Mouse (Mus musculus): ENCODE data around the gene Fgr. TPM values are rescaled to one million over a fixed set of nuclear protein-coding genes. Genes with fewer than 3 reads are reported as not detected.

The Fgr gene
- polyA plus RNA-seq, 1 experiment from 2014 or later, result 2.4 TPM

DNA sequence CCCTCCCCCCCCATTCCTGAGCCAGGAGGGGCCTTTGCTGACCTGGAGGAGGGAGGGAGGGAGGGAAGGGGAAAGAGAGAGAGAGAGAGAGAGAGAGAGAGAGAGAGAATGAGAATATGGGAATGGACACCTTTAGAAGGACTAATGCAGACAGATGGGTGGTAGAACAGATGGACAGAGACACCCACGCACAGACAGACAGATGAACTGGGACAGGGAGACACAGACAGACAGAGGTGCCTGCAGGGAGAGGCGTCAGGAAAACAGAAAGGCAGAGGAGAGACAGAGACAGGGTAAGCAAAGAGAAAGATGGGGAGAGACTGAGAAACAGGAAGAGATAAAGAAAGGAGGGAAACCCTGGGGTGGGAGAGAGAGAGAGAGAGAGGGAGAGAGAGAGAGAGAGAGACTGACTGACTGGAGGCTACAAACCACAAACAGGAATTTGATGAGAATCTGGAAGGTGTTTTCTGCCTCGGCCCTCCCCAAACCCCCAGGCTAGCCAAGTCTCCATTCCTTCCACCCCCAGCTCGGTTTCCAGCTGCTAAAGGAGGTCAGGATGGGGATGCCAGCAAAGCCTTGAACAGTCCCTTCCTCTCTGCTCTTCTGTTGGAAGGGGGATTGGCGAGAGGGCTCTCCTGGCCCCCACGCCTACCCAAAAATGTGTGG, 43.8 kb downstream of the Fgr start:
- Histone ChIP-seq H3K27me3 (replicated peaks; ENCODE audit: control insufficient read depth, insufficient read depth, low read length) (no peaks in the 10 kb centered on the region), H3K4me2 (replicated peaks; ENCODE audit: low read depth) (no peak overlapping the region), H3K4me3 (ENCODE audit: low read depth, low read length) (no peak overlapping the region), H3K36me3 (ENCODE audit: control insufficient read depth, insufficient read depth) (peaks cover 4% of the 10 kb centered on the region; the same call in 1 of the 2 replicates), H3K4me1 (replicated peaks; ENCODE audit: control insufficient read depth, insufficient read depth, low read length) (peaks cover 11% of the 10 kb centered on the region), H3K9me3 (ENCODE audit: control insufficient read depth) (no peaks in the 10 kb centered on the region), H3K9ac (ENCODE audit: low read depth, low read length) (no peak overlapping the region), H3K27ac (ENCODE audit: low read depth, low read length) (no peak overlapping the region)
- 74% methylated on average over 6 of the region's 6 CpGs for WGBS
- no peak for ATAC-seq
- TF ChIP-seq CTCF (IDR thresholded peaks at IDR 0.05; ENCODE audit: low read depth), result no peak

DNA sequence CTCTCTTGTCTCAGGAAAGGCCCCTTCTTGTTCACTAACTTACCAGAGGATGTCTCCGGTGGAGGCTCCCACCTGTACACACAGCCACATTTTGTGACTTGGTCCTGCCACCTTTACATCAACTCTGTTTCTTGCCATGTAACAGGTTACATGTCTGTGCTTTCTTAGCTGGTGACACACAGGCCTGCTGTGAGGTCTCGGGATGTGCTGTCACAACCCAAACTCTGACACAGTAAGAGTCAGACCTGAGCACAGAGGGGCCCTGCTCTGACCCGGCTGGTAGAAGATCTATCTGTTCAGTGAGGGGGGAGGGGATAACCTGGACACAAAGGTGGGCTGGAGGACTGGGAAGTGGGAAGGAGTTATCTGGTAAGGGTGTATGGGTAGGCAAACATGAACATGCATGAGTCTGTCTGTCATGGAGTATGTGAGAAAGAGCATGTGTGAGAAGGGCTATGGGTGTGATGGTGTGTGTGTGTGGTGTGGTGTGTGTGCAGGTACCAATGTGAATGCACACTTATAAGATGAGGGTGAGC, 44.4 kb downstream of the Fgr start:
- Histone ChIP-seq H3K36me3 (ENCODE audit: control insufficient read depth, insufficient read depth) (peaks cover 5% of the 10 kb centered on the region; the same call in 1 of the 2 replicates), H3K4me1 (replicated peaks; ENCODE audit: control insufficient read depth, insufficient read depth, low read length) (peaks cover 11% of the 10 kb centered on the region; the same call in 1 of the 2 replicates), H3K27ac (ENCODE audit: low read depth, low read length) (no peak overlapping the region), H3K9ac (ENCODE audit: low read depth, low read length) (no peak overlapping the region), H3K27me3 (replicated peaks; ENCODE audit: control insufficient read depth, insufficient read depth, low read length) (no peaks in the 10 kb centered on the region), H3K9me3 (ENCODE audit: control insufficient read depth) (no peaks in the 10 kb centered on the region), H3K4me3 (ENCODE audit: low read depth, low read length) (no peak overlapping the region), H3K4me2 (replicated peaks; ENCODE audit: low read depth) (no peak overlapping the region)
- no peak for ATAC-seq
- WGBS, result 73% methylated on average over 3 of the region's 3 CpGs
- no peak for TF ChIP-seq CTCF (IDR thresholded peaks at IDR 0.05; ENCODE audit: low read depth)

DNA sequence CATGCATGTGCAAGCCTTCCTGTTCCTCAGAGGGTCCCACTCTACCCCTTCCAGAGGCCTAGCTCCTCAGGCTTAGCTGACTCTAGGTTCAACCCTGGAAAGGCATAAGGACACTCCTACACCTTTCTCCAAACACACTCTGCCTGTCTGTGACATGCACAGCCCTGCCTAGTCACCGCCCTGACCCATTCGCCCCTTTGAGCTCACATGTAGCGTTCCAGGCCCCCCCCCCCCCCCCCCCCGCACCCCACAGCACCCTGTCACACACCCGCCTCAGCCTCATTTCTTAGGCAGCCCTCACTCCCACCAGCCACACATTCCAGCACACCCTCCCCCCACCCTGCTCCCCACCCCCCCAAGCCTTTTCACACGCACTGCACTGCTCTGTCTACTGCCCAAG, 46.8 kb downstream of the Fgr start:
- no peak for TF ChIP-seq CTCF (IDR thresholded peaks at IDR 0.05; ENCODE audit: low read depth)
- Histone ChIP-seq H3K27me3 (replicated peaks; ENCODE audit: control insufficient read depth, insufficient read depth, low read length) (no peaks in the 10 kb centered on the region), H3K27ac (ENCODE audit: low read depth, low read length) (no peak overlapping the region), H3K4me3 (ENCODE audit: low read depth, low read length) (no peak overlapping the region), H3K4me1 (replicated peaks; ENCODE audit: control insufficient read depth, insufficient read depth, low read length) (peaks cover 16% of the 10 kb centered on the region; the same call in 1 of the 2 replicates), H3K36me3 (ENCODE audit: control insufficient read depth, insufficient read depth) (peaks cover 5% of the 10 kb centered on the region; the same call in 1 of the 2 replicates), H3K9me3 (ENCODE audit: control insufficient read depth) (no peaks in the 10 kb centered on the region), H3K4me2 (replicated peaks; ENCODE audit: low read depth) (no peak overlapping the region), H3K9ac (ENCODE audit: low read depth, low read length) (no peak overlapping the region)
- 80% methylated on average over 5 of the region's 6 CpGs for WGBS
- no peak; the same call in 1 of the 2 replicates for ATAC-seq

DNA sequence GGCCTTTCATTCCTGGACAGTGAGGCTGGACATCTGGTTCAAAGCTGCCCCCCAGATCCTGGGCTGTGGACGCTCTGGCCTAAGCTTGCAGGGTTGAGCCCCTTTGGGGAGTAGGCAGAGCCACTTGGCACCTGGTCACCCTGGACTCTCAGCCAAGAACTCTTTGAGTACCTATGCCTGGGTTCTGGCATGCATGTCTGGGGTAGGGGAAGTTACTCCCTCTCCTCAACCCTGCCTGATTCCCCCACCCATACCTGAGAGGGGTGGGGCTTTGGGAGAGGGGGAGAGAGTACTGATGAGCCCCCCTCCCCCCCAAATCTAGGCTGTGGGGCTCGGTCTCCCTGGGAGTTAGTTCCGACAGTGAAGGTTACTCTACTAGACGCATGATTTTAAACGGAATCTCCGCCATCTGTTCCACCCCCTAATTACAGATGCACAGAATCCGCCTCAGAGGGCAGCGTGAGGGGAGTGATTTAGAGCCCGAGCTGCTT, 47.3 kb downstream of the Fgr start:
- H3K4me2 ChIP-seq (replicated peaks; ENCODE audit: low read depth), result no peak overlapping the region
- H3K27ac ChIP-seq (ENCODE audit: low read depth, low read length), result no peak overlapping the region; the same call in 1 of the 2 replicates
- H3K9me3 ChIP-seq (ENCODE audit: control insufficient read depth), result no peaks in the 10 kb centered on the region
- H3K9ac ChIP-seq (ENCODE audit: low read depth, low read length), result no peak overlapping the region
- ATAC-seq, result no peak
- no peaks in the 10 kb centered on the region for H3K27me3 ChIP-seq (replicated peaks; ENCODE audit: control insufficient read depth, insufficient read depth, low read length)
- WGBS, result 66% methylated on average over 9 of the region's 9 CpGs
- H3K36me3 ChIP-seq (ENCODE audit: control insufficient read depth, insufficient read depth), result peaks cover 5% of the 10 kb centered on the region; the same call in 1 of the 2 replicates
- H3K4me3 ChIP-seq (ENCODE audit: low read depth, low read length), result no peak overlapping the region
- no peak for TF ChIP-seq CTCF (IDR thresholded peaks at IDR 0.05; ENCODE audit: low read depth)
- peaks cover 18% of the 10 kb centered on the region; the same call in 1 of the 2 replicates for H3K4me1 ChIP-seq (replicated peaks; ENCODE audit: control insufficient read depth, insufficient read depth, low read length)

DNA sequence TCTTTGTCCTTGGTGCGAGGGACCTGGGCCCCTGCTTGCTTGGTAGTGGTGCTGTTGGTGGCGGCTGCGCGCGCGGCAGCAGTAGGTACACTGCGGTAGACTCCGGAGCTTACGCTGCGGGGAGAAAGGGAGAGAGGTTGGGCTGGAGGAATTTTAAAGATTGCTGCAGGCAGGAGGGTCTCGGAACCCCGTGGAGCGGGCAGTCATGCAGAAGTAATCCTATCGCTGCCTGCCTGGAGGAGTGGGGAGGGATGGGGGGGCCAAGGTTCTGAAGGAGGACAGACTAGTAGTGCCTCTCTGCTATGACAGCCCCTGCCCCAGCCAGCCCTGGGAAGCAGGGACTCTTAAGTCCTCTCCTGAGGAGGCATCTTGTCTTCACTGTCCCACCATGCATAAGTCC, 48.3 kb downstream of the Fgr start:
- 0 out of 2 replicates have a peak, but pooled peaks cover 10% of the 10 kb centered on the region for H3K4me1 ChIP-seq (replicated peaks; ENCODE audit: control insufficient read depth, insufficient read depth, low read length)
- no peak overlapping the region for H3K4me2 ChIP-seq (replicated peaks; ENCODE audit: low read depth)
- no peaks in the 10 kb centered on the region for H3K9me3 ChIP-seq (ENCODE audit: control insufficient read depth)
- 75% methylated on average over 14 of the region's 14 CpGs for whole genome bisulfite sequencing
- H3K27ac ChIP-seq (ENCODE audit: low read depth, low read length), result no peak overlapping the region
- H3K9ac ChIP-seq (ENCODE audit: low read depth, low read length), result no peak overlapping the region
- H3K4me3 ChIP-seq (ENCODE audit: low read depth, low read length), result no peak overlapping the region
- TF ChIP-seq CTCF (IDR thresholded peaks at IDR 0.05; ENCODE audit: low read depth), result no peak
- ATAC-seq, result no peak
- no peaks in the 10 kb centered on the region for H3K27me3 ChIP-seq (replicated peaks; ENCODE audit: control insufficient read depth, insufficient read depth, low read length)
- peaks cover 5% of the 10 kb centered on the region; the same call in 1 of the 2 replicates for H3K36me3 ChIP-seq (ENCODE audit: control insufficient read depth, insufficient read depth)

DNA sequence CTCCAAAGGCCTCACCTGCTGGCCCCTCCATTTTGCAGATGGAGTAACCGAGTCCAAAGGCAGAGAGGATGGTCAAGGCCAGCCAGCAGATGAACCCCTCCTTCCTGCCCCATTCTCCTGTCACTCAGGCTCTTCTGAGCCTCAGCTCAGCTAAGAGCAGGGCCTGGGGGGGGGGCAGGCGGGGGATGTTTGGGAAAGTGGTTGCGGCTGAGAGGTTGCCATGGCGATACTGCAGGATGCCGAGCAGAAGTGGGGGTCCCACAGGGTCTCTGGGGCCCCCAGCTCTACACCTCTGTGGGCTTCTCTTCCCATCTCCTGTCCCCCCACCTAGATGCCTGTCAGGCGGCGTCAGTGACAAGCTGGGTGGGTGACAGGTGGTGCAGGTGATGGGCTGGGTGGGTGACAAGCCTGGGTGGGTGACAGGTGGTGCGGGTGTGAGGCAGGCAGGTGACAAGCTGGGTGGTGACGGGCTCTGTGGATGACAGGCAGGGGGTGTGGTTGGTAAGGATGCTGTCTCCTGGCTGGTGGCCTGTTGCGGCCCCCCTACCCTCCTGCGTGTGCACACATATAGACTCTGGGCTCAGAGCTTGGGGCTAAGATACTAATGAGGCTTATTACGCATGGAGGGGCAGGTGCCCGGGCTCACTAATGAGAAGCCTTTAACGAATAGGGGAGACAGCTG, 49.2 kb downstream of the Fgr start:
- ATAC-seq, result no peak
- TF ChIP-seq CTCF (IDR thresholded peaks at IDR 0.05; ENCODE audit: low read depth), result no peak
- 85% methylated on average over 14 of the region's 14 CpGs for WGBS
- Histone ChIP-seq H3K36me3 (ENCODE audit: control insufficient read depth, insufficient read depth) (peaks cover 5% of the 10 kb centered on the region; the same call in 1 of the 2 replicates), H3K27ac (ENCODE audit: low read depth, low read length) (no peak overlapping the region), H3K4me3 (ENCODE audit: low read depth, low read length) (no peak overlapping the region), H3K9ac (ENCODE audit: low read depth, low read length) (no peak overlapping the region), H3K9me3 (ENCODE audit: control insufficient read depth) (no peaks in the 10 kb centered on the region), H3K4me1 (replicated peaks; ENCODE audit: control insufficient read depth, insufficient read depth, low read length) (0 out of 2 replicates have a peak, but pooled peaks cover 10% of the 10 kb centered on the region), H3K27me3 (replicated peaks; ENCODE audit: control insufficient read depth, insufficient read depth, low read length) (no peaks in the 10 kb centered on the region), H3K4me2 (replicated peaks; ENCODE audit: low read depth) (no peak overlapping the region)

Data from intestine, postnatal 0 days (tissue).